Mouse (Mus musculus): Measurements from ENCODE around the gene Apoc4. TPM values are rescaled to one million over a fixed set of nuclear protein-coding genes. Genes with fewer than 3 reads are reported as not detected.

Apoc4 gene
- 0.81 TPM in 1 of 2 replicates, not detected in the other for polyA plus RNA-seq (2014; fragmentation: Nextera tagmentation; extraction: Ambion mirVana)

- H3K4me3 ChIP-seq (ENCODE audit: low read length): no peak within 1 kb of the TSS
- H3K4me1 ChIP-seq (ENCODE audit: control insufficient read depth, insufficient read depth, low read length): no peaks in the 10 kb centered on the region
- no peaks in the 10 kb centered on the region for H3K9me3 ChIP-seq (ENCODE audit: control insufficient read depth, low read length)
- ATAC-seq (ENCODE audit: low FRiP score, low TSS enrichment): no peak
- no peak within 1 kb of the TSS for H3K9ac ChIP-seq (ENCODE audit: low read depth, low read length)
- no peak within 1 kb of the TSS for H3K4me2 ChIP-seq (replicated peaks; ENCODE audit: low read depth, low read length)
- H3K36me3 ChIP-seq (ENCODE audit: control insufficient read depth, insufficient read depth, low read length): no peaks in the 10 kb centered on the region
- no peaks in the 10 kb centered on the region for H3K27me3 ChIP-seq (ENCODE audit: control insufficient read depth, insufficient read depth, low read length)
- H3K27ac ChIP-seq (ENCODE audit: low read depth, low read length): no peak within 1 kb of the TSS
- 47% methylated on average over 8 of the region's 8 CpGs for whole genome bisulfite sequencing
Observed at GRCm38 (mm10) chr7:19681202-19681694, at the start of gene Apoc4, which contains the start of gene Gm44805. Gene Apoc4 (minus strand): TSS chr7:19681479. Gene Gm44805 (minus strand): TSS chr7:19681423.

- Histone ChIP-seq H3K27ac (ENCODE audit: low read depth, low read length) (no peak overlapping the region), H3K36me3 (ENCODE audit: control insufficient read depth, insufficient read depth, low read length) (peaks cover 90% of the 10 kb centered on the region), H3K27me3 (ENCODE audit: control insufficient read depth, insufficient read depth, low read length) (no peaks in the 10 kb centered on the region), H3K4me2 (replicated peaks; ENCODE audit: low read depth, low read length) (no peak overlapping the region), H3K9me3 (ENCODE audit: control insufficient read depth, low read length) (peaks cover 3% of the 10 kb centered on the region; the same call in 1 of the 2 replicates), H3K9ac (ENCODE audit: low read depth, low read length) (no peak overlapping the region), H3K4me3 (ENCODE audit: low read length) (no peak overlapping the region), H3K4me1 (ENCODE audit: control insufficient read depth, insufficient read depth, low read length) (no peaks in the 10 kb centered on the region)
- no peak for ATAC-seq (ENCODE audit: low FRiP score, low TSS enrichment)
- 90% methylated on average over 4 of the region's 4 CpGs for WGBS
Observed at GRCm38 (mm10) chr7:19726541-19726940, 45.3 kb upstream of the Apoc4 start.

- H3K36me3 ChIP-seq (ENCODE audit: control insufficient read depth, insufficient read depth, low read length): peaks cover 75% of the 10 kb centered on the region
Observed at GRCm38 (mm10) chr7:19724167-19724566, 42.9 kb upstream of the Apoc4 start.

GRCm38 (mm10) chr7:19722754-19723195, 41.5 kb upstream of the Apoc4 start:
- WGBS: 91% methylated on average over 6 of the region's 6 CpGs
- peaks cover 64% of the 10 kb centered on the region for H3K36me3 ChIP-seq (ENCODE audit: control insufficient read depth, insufficient read depth, low read length)
- no peak overlapping the region for H3K4me3 ChIP-seq (ENCODE audit: low read length)
- H3K4me2 ChIP-seq (replicated peaks; ENCODE audit: low read depth, low read length): no peak overlapping the region
- H3K9me3 ChIP-seq (ENCODE audit: control insufficient read depth, low read length): peaks cover 15% of the 10 kb centered on the region
- H3K27ac ChIP-seq (ENCODE audit: low read depth, low read length): peak overlapping the region; percentile 37; the same call in 1 of the 2 replicates
- H3K27me3 ChIP-seq (ENCODE audit: control insufficient read depth, insufficient read depth, low read length): no peaks in the 10 kb centered on the region
- ATAC-seq (ENCODE audit: low FRiP score, low TSS enrichment): no peak
- no peak overlapping the region for H3K9ac ChIP-seq (ENCODE audit: low read depth, low read length)
- H3K4me1 ChIP-seq (ENCODE audit: control insufficient read depth, insufficient read depth, low read length): no peaks in the 10 kb centered on the region

More at GRCm38 (mm10) chr7:19724167-19724566, 42.9 kb upstream of the Apoc4 start:
- H3K9ac ChIP-seq (ENCODE audit: low read depth, low read length): no peak overlapping the region
- H3K4me2 ChIP-seq (replicated peaks; ENCODE audit: low read depth, low read length): no peak overlapping the region
- no peaks in the 10 kb centered on the region for H3K4me1 ChIP-seq (ENCODE audit: control insufficient read depth, insufficient read depth, low read length)
- WGBS: 93% methylated on average over 12 of the region's 12 CpGs
- H3K9me3 ChIP-seq (ENCODE audit: control insufficient read depth, low read length): peaks cover 15% of the 10 kb centered on the region
- H3K27ac ChIP-seq (ENCODE audit: low read depth, low read length): no peak overlapping the region
- H3K27me3 ChIP-seq (ENCODE audit: control insufficient read depth, insufficient read depth, low read length): no peaks in the 10 kb centered on the region
- no peak for ATAC-seq (ENCODE audit: low FRiP score, low TSS enrichment)
- H3K4me3 ChIP-seq (ENCODE audit: low read length): no peak overlapping the region

- no peaks in the 10 kb centered on the region for H3K27me3 ChIP-seq (ENCODE audit: control insufficient read depth, insufficient read depth, low read length)
- 86% methylated on average over 4 of the region's 4 CpGs for WGBS
- no peak overlapping the region for H3K4me3 ChIP-seq (ENCODE audit: low read length)
- no peak for ATAC-seq (ENCODE audit: low FRiP score, low TSS enrichment)
- H3K36me3 ChIP-seq (ENCODE audit: control insufficient read depth, insufficient read depth, low read length): peaks cover 36% of the 10 kb centered on the region
- peaks cover 15% of the 10 kb centered on the region for H3K9me3 ChIP-seq (ENCODE audit: control insufficient read depth, low read length)
- H3K27ac ChIP-seq (ENCODE audit: low read depth, low read length): no peak overlapping the region
- H3K4me1 ChIP-seq (ENCODE audit: control insufficient read depth, insufficient read depth, low read length): peaks cover 7% of the 10 kb centered on the region; the same call in 1 of the 2 replicates
- H3K9ac ChIP-seq (ENCODE audit: low read depth, low read length): no peak overlapping the region
- no peak overlapping the region for H3K4me2 ChIP-seq (replicated peaks; ENCODE audit: low read depth, low read length)
Observed at GRCm38 (mm10) chr7:19719200-19719599, 37.9 kb upstream of the Apoc4 start.

GRCm38 (mm10) chr7:19718297-19718952, 37.1 kb upstream of the Apoc4 start:
- Histone ChIP-seq H3K9ac (ENCODE audit: low read depth, low read length) (no peak overlapping the region), H3K4me1 (ENCODE audit: control insufficient read depth, insufficient read depth, low read length) (peaks cover 10% of the 10 kb centered on the region; the same call in 1 of the 2 replicates), H3K27ac (ENCODE audit: low read depth, low read length) (no peak overlapping the region), H3K4me2 (replicated peaks; ENCODE audit: low read depth, low read length) (no peak overlapping the region), H3K27me3 (ENCODE audit: control insufficient read depth, insufficient read depth, low read length) (no peaks in the 10 kb centered on the region), H3K36me3 (ENCODE audit: control insufficient read depth, insufficient read depth, low read length) (peaks cover 34% of the 10 kb centered on the region), H3K4me3 (ENCODE audit: low read length) (no peak overlapping the region), H3K9me3 (ENCODE audit: control insufficient read depth, low read length) (peaks cover 15% of the 10 kb centered on the region)
- WGBS: 84% methylated on average over 5 of the region's 5 CpGs
- ATAC-seq (ENCODE audit: low FRiP score, low TSS enrichment): no peak

GRCm38 (mm10) chr7:19717346-19717745, 36.1 kb upstream of the Apoc4 start:
- H3K36me3 ChIP-seq (ENCODE audit: control insufficient read depth, insufficient read depth, low read length): peaks cover 33% of the 10 kb centered on the region
- WGBS: 83% methylated on average over 4 of the region's 4 CpGs
- H3K9me3 ChIP-seq (ENCODE audit: control insufficient read depth, low read length): peaks cover 15% of the 10 kb centered on the region

GRCm38 (mm10) chr7:19716822-19717221, 35.5 kb upstream of the Apoc4 start:
- peaks cover 10% of the 10 kb centered on the region; the same call in 1 of the 2 replicates for H3K4me1 ChIP-seq (ENCODE audit: control insufficient read depth, insufficient read depth, low read length)
- H3K9me3 ChIP-seq (ENCODE audit: control insufficient read depth, low read length): peaks cover 15% of the 10 kb centered on the region
- ATAC-seq (ENCODE audit: low FRiP score, low TSS enrichment): no peak
- no peak overlapping the region for H3K4me2 ChIP-seq (replicated peaks; ENCODE audit: low read depth, low read length)
- H3K27me3 ChIP-seq (ENCODE audit: control insufficient read depth, insufficient read depth, low read length): no peaks in the 10 kb centered on the region
- H3K36me3 ChIP-seq (ENCODE audit: control insufficient read depth, insufficient read depth, low read length): peaks cover 36% of the 10 kb centered on the region
- 89% methylated on average over 2 of the region's 2 CpGs for WGBS
- no peak overlapping the region for H3K27ac ChIP-seq (ENCODE audit: low read depth, low read length)
- H3K4me3 ChIP-seq (ENCODE audit: low read length): no peak overlapping the region; the same call in 1 of the 2 replicates
- H3K9ac ChIP-seq (ENCODE audit: low read depth, low read length): no peak overlapping the region

More at GRCm38 (mm10) chr7:19717346-19717745, 36.1 kb upstream of the Apoc4 start:
- Histone ChIP-seq H3K9ac (ENCODE audit: low read depth, low read length) (no peak overlapping the region), H3K4me1 (ENCODE audit: control insufficient read depth, insufficient read depth, low read length) (peaks cover 10% of the 10 kb centered on the region; the same call in 1 of the 2 replicates), H3K4me3 (ENCODE audit: low read length) (no peak overlapping the region), H3K4me2 (replicated peaks; ENCODE audit: low read depth, low read length) (no peak overlapping the region), H3K27me3 (ENCODE audit: control insufficient read depth, insufficient read depth, low read length) (no peaks in the 10 kb centered on the region), H3K27ac (ENCODE audit: low read depth, low read length) (no peak overlapping the region)
- no peak for ATAC-seq (ENCODE audit: low FRiP score, low TSS enrichment)

GRCm38 (mm10) chr7:19716055-19716682, 34.9 kb upstream of the Apoc4 start:
- no peak for ATAC-seq (ENCODE audit: low FRiP score, low TSS enrichment)
- Histone ChIP-seq H3K27me3 (ENCODE audit: control insufficient read depth, insufficient read depth, low read length) (no peaks in the 10 kb centered on the region), H3K27ac (ENCODE audit: low read depth, low read length) (peak overlapping the region; percentile 75), H3K4me2 (replicated peaks; ENCODE audit: low read depth, low read length) (peak overlapping the region; percentile 58), H3K4me3 (ENCODE audit: low read length) (peak overlapping the region; percentile 35), H3K36me3 (ENCODE audit: control insufficient read depth, insufficient read depth, low read length) (peaks cover 40% of the 10 kb centered on the region), H3K4me1 (ENCODE audit: control insufficient read depth, insufficient read depth, low read length) (peaks cover 10% of the 10 kb centered on the region; the same call in 1 of the 2 replicates), H3K9me3 (ENCODE audit: control insufficient read depth, low read length) (peaks cover 8% of the 10 kb centered on the region), H3K9ac (ENCODE audit: low read depth, low read length) (peak overlapping the region; percentile 51)
- WGBS: 5% methylated on average over 18 of the region's 18 CpGs

Measured in kidney, embryonic 14.5 days (tissue).